Mouse (Mus musculus) T-helper 1 cell (primary cell): ENCODE measurements around the gene Slc25a17.

ENCODE experiments used
- in situ Hi-C: fragments of 300-600 bp; cut with MboI, MseI; formaldehyde crosslinking; loops from one replicate; pipeline ENCODE4 v1.15.1; 2025; ENCODE audit warnings: high pct_unique_total_duplicates

Slc25a17 gene

DNA sequence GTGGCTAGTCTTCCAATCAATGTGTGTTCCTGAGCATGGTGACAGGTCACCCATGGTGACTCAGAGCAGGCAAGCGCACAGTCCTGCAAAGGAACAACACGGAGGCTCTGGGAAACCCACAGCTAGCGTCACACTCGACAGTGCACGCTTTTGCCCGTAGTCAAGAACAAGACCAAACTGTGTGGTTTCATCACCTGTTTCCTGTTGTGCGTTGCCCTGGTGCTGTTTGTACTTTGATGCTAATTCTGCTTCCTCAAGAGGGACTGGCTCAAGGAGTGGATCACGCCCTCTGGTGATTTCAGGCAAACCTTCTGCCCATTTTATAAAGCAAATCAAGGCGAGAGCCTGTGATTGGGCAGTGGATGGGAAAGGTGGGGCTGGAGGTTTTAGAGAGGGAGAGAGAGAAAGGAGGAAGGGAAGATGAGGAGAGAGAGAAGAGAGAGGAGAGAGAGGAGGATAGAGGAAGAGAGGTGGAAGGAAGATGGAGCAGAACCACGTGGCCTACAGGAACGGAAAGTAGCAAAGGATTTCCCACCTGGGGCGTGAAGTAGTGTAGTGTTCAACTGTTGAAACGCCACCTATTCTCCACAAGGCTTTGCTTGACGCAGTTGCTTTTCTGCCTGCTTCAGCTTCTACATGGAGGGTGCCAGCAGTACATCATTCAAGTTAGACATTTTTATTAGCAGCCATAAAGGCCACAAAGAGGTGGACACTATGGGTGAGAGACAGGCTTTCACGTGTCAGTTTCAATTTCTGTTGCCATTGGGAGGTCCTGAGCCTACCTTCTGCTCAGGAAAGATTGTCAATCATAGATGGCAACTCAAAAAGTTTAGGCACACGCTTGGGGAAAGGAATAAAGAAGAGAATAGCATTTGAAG lies 59.2 kb downstream of the Slc25a17 start:
- in situ Hi-C loops: no loop called here

DNA sequence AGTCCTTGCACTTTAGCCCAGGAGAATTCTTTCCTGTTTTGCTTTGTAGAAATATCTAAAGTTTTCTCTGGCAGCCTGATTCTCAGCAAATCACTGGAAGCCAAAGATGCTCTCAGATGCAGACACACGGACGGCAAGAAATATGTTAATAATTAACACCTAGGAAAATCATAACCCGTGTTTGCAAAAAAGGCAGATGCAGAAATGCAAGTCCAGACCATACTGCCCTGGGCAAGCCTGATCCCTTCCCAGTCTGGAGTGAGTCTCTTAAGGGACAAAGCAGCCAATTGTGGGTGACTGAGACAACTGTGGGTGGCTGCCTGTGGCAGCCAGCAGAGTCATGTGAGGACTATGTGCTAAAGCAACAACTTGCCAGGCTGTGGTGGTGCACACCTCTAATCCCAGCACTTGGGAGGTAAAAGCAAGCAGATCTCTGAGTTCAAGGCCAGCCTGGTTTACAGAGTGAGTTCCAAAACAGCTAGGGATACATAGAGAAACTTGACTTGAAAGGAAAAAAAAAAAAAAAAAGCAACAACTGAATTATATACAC lies 60.0 kb downstream of the Slc25a17 start:
- in situ Hi-C loops: no loop called here

DNA sequence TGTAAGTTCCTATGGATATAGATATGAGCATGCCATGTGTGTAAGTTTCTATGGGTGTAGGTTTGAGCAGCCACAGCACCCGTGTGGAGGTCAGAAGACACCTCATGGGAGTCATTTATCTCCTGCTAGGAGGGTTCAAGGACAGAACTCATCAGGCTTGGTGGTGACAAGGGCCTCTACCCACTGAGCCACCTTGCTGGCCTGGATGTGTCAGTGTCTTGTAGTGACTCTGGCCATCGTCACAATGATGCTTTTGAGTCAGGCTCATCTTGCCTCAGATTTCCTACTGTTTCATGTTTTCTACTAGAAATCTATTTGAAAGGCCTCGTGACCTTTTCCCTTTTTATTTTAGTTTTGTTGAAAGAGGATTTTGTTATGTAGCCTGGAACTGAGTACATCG lies 61.1 kb downstream of the Slc25a17 start:
- in situ Hi-C loops: loop anchor here (25.0 kb wide), 1 partner anchor 1312 kb away; no protein-coding TSS in a partner anchor

DNA sequence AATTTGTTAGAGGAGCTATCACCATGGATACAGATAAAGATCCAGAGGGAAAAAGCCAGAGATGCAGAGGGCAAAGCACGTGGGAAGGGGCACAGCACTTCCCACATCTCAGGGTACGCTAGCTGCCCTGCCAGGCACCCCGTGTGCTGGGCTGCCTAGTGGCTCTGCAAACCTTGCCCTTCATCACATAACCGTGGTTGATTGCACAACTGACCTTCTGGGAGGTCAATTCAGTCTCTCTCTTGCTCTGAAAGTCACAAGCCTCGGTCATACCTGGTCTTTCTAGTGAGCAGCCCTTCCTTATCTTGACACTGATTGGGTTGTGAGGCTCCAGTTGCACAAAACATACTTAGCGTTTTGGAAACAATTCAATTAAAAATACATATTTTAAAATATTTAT lies 62.4 kb downstream of the Slc25a17 start:
- in situ Hi-C loops: loop anchor here (25.0 kb wide), 1 partner anchor 1311 kb away; no protein-coding TSS in a partner anchor

DNA sequence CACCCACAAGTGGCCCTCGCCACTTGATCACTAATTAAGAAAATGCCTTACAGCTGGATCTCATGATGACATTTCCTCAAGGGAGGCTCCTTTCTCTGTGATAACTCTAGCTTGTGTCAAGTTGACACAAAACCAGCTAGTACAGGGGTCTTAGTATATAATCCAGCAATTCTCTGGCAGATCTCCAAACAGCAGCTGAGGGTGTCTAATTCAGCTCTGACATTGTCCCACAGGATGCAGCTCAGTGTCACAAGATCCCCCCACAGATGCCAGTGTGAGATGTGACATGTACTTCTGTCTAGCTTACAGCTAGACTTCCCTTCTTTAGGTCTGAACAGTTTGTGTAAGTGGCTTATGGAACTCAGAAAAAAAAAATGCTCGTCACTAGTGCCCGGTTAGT lies 63.1 kb downstream of the Slc25a17 start:
- in situ Hi-C loops: loop anchor here (25.0 kb wide), 1 partner anchor 1310 kb away; no protein-coding TSS in a partner anchor

DNA sequence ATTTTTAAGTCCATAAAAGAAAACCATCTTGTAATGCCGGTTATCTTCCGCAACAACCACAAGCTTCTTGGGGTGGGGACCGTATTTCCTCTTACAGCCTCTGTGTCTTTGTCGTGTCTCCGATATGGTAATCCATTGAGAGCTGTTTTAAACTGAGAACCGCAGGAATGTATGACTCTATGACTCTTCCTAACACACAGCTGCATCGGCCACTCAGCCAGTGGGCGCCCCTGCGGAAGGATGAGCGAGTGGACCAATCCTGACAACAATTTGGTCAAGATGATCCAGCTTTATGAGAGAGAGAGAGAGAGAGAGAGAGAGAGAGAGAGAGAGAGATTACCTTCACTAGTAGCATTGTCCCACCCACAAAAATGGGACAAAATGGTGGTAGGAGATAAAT lies 65.7 kb downstream of the Slc25a17 start:
- in situ Hi-C loops: loop anchor here (25.0 kb wide), 1 partner anchor 1308 kb away; no protein-coding TSS in a partner anchor

DNA sequence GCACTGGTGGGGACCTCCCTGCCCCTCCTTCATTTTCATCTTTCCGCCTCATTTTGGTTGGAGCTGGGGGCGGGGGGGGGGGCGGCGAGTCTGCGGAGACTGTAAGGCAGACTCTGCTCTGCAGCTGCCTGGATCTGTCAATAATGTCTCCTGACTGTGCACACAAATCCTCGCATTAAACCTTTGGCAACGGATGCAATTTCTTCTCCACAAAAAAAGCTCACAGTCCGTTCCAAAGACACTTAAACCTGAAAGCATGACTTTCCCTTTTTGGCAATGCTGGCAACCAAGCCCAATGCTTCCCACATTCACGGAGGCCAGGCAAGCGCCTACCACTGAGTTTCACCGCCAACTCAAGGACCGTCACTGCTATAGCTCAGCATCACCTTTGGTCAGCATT lies 66.2 kb downstream of the Slc25a17 start:
- in situ Hi-C loops: loop anchor here (25.0 kb wide), 1 partner anchor 1307 kb away; no protein-coding TSS in a partner anchor

DNA sequence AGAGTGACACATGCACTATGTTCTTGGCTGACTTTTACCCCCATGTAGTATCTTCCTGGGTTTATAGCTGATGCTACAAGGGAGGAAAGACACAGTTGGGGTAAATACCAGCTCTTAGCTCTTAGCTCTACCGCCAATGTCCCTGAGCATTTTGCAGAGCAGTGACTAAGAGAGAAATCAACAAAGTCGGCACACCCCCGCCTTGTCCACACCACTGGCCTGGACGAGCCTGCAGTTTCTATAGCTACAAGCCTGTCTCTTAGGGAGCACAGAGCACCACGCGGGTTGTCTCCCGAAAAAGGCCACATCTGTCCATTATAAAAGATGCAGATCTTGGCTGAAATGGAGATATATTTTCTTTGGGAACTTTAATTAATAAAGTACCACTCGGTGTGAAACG lies 69.9 kb downstream of the Slc25a17 start:
- in situ Hi-C loops: loop anchor here (25.0 kb wide), 1 partner anchor 1303 kb away; no protein-coding TSS in a partner anchor

DNA sequence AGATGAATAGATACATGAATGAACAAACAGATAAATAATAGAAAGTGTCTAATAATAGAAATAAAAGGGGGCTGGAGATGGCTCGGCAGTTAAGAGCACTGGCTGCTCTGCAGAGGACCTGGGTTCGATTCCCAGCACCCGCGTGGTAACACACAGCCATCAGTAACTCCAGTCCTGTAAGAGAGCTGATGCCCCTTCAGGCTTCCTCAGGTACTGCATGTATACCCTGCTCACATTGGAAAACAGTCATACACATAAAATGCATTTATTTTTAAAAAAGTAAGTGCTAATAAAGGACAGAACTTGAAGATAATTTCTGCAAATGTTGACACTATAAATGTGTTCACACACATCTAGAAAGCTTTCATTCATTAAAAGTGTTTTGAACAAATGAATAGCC lies 70.4 kb downstream of the Slc25a17 start:
- in situ Hi-C loops: loop anchor here (25.0 kb wide), 1 partner anchor 1303 kb away; no protein-coding TSS in a partner anchor

DNA sequence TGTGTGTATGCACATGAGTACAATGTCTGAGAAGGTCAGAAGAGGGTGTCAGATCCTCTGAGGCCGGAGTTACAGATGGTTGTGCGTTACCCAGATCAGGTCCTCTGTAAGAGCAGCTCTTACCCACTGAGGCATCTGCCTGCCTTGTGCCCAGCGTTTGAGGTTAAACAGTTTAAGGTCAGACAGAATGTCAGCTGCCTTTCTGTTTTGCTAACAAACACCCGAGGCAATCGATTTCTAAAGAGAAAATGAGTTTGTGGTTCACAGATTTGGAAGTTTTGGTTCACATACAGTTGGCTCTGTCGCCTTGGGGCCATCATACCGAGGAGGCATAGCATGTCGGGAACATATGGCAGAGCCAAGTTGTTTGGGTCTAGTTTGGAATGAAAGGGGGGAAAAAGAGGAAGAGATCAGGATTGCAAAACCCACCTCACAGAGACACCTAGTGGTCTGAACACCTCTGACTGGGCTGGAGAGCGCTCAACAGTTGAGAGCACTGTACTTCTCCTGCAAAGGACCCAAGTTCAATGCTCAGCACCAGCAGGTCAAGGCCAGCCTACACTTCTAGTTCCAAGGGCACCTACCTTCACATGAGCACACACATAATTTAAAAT lies 76.4 kb downstream of the Slc25a17 start:
- in situ Hi-C loops: loop anchor here (25.0 kb wide), 1 partner anchor 1297 kb away; no protein-coding TSS in a partner anchor

DNA sequence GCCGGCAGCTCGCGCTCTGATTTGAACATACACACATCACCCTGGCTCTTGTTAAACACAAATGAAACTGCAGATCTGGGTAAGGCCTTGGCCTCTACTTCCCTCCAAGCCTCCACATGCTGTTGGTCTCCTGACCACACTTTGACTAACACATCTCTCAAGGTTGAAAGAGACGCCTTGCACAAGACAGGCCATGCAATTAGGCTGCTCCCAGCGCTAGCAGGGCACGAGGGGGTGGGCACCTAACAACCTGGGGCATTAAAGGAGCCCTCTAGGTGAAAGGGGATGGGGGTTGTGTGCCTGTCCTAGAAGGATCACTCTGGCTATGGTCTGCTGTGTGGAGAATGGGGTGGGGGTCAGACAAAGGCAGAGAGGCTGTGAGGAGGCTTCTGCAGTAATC lies 81.9 kb downstream of the Slc25a17 start:
- in situ Hi-C loops: loop anchor here (25.0 kb wide), 1 partner anchor 1291 kb away; no protein-coding TSS in a partner anchor

DNA sequence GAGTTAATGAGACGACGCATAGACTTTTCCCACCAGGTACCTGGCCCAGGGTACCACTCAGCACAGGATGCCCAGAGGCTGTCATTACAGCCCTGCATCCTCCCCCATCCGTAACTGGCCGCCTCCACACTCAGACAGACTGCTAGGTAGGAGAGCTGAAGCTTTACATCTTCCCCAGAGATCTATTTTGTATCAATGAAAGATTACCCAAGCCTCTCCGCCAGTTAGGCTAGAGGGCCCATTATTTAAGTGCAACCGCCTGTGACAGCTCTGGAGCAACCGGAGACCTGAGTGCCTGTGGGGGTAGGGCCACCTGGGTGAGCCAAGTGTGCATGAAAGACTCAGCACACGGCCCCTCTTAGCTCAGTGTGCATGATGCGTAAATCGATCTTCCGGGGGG lies 82.7 kb downstream of the Slc25a17 start:
- in situ Hi-C loops: loop anchor here (25.0 kb wide), 1 partner anchor 1291 kb away; no protein-coding TSS in a partner anchor

DNA sequence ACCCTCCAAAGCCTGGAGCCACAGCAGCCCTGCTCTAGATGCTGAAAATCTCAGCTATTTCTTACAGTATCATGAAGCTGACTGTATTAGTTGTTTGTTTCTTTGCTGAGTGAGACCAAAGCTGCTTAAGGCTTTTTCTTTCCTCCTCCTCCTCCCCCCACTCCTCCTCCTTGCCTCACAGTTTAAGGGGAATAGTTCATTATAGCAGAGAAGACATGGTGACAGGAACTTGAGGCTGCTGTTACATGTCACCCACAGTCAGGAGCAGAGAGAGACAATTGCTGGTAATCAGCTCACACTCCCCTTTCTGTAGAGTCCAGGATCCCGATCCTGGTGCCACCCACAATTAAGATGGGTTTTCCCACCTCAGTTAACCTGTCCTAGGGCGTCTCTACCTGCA lies 87.3 kb downstream of the Slc25a17 start:
- in situ Hi-C loops: no loop called here

DNA sequence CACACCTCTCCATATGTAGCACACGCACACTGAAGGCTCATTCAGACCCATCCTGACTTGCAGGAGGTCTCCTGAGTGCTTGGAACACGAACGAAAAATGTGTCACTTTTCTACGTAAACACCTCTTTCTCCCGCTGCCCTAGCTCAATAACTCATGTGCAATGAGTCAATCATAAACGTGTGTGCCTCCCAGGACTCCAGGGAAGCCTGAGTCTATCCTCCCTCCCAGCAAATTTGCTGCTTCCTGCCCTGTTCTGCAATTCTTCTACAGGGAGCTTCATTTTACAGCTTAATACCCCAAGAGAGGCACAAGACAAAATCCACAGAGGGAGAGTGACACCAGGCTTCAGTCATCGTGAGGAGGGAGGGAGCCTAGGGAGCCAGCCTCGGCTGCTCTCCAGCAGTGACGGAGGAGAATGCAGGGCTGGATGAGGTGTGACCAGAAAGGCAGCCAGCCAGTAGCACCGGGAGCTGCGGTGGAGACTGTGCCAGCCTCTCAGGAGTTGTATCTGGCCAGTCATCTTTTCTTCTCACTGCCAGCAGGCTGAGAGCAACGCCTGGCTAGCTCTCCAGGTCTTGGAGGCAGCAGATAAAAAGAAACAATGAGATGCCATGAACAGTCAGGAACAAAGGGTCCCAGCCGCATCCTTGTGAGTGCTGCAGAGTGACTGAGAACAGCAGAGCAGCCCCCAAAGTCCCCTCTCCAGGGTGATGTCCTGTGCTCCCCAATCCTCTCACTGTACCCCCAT lies 88.1 kb downstream of the Slc25a17 start:
- in situ Hi-C loops: no loop called here
